Mouse (Mus musculus) granulocyte monocyte progenitor cell, adult 5-6 weeks (primary cell): Measurements from ENCODE around the gene Zfr2. TPM values are rescaled to one million over a fixed set of nuclear protein-coding genes. Genes with fewer than 3 reads are reported as not detected.
"Not testable (repeated sequence)": the region's sequence is repeated elsewhere in the genome, so short reads cannot be mapped to it uniquely, and the experiment has no call there.

ENCODE experiments used
- ATAC-seq: replicated peaks from 2 replicates; pipeline ENCODE4 v1.8.0; 2016; ENCODE audit warnings: mild to moderate bottlenecking, moderate TSS enrichment, inconsistent platforms; ENCODE audit not compliant: poor library complexity, severe bottlenecking
- total RNA-seq, 2 experiments: library from RNA; stranded (forward) in 1 of 2; stranded (reverse) in 1 of 2; fragments of 200-712, 200-1000 nt in 1 of 2; fragments of >200 nt in 1 of 2; fragmentation: Nextera tagmentation in 1 of 2; gene quantifications; 2 replicates each; pipeline ENCODE4 v1.2.3; 2014 to 2017

Gene Zfr2
- total RNA-seq, 2 experiments from 2014 or later, result not detected

DNA sequence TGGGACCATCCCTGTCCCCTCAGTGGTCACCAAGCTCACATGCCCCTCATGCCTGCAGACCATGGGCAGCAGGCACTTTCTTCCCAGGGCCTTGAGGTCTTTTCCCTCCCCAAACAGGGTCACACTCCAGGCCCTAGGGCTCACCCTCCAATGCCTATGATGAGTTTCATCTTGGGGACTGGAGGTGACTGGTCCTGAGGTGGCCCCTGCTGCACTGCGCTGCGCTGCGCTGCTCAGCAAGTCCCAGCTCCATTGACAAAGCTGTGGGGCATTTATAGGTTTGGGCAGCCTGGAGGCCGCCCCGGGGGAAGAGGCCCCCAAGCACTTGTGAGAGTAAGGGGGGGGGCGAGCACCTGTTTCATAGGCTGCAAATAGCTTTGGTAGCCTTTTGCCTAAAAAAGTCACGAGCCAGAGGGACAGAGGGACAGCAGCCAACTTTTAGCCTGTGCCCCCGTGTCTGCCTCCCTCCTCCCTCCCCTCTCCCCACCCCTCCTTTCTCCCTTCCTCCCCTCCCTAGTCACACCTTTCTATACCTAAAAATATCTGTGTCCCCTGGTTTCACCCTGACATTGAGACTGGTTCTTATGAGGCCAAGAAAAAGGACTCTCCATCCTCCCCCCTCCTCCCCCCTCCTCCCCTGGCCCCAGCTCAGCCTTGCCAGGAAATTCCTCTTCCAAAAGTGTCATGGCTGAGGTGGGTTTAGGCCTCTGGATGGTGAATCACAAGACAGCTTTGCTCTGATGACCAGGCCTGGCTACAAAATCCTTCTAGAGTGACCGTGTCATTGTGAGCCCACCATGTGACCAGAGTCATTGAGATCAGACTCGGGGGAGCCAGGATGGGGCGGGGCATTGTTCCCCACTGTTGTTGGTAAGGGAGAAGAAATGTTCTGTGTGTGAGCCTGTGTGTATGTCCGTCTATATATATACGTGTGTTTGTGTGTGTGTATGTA is 30.9 kb upstream of the Zfr2 start, which contains the start of gene Nmrk2:
Gene Nmrk2, minus strand, starts transcription at position 245 of the 952 bp plus-strand sequence.
- ATAC-seq, result no peak

DNA sequence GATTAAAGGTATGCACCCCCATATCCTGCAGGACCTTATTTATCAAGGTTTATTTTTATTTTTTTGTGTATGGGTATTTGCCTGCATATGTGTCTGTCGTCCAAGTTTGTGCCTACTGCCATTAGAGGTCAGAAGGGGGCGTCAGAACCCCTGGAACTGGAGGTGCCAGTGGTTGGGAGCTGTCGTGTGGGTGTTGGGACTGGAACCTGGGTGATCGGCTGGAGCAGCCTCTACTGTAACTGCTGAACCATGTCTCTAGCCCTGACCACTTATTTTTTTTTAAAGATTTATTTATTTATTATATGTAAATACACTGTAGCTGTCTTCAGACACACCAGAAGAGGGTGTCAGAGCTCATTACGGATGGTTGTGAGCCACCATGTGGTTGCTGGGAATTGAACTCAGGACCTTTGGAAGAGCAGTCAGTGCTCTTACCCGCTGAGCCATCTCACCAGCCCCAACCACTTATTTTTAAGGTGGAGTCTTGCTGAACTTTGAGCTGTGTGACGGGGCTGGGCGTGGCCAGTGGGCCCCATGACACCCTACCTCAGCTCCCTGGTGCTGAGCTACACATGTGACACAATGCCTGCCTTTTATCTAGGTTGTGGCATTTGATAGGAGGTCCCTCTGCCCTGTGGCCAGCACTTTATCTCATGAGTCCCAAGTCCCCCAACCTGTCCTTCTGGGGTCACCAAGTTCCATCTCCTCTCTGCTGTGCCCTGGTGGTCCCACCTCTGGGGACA is 29.8 kb upstream of the Zfr2 start:
- no peak for ATAC-seq

DNA sequence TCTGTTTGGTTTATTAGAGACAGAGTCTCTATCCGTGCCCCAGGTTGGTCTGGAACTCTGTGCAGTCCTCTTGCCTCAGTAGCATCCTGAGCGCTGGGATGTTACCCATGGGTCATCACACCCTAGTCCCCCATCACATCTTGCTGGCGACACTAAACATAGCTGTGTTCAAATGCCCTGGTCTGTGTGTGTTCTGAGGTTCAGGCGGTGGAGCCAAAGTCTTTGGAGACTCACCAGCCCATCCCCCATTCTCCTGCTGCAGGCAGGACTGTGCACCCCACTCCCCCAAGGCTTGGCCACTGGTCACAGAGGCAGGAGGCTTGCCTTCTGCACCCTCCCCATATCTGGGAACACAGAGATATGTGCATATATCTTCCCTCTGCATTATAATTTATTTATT is 28.8 kb upstream of the Zfr2 start:
- ATAC-seq, result no peak

DNA sequence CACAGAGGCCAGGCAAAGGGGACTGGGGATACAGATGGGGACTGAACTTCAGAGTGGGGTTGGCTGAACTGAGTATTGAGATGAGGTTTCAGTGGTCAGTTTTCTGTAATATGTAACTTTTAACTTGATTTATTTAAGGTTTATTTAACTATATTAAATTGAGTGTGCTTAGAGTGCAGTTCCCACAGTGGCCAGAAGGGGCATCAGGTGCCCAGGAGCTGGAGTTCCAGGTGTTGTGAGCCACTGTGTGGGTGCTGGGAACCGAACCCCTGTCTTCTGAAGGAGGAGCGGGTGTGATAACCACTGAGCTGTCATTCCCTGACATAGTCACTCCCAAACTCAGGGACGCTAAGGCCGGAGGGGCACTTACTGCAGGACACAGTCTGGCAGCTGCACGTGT is 22.8 kb upstream of the Zfr2 start:
- no peak for ATAC-seq

DNA sequence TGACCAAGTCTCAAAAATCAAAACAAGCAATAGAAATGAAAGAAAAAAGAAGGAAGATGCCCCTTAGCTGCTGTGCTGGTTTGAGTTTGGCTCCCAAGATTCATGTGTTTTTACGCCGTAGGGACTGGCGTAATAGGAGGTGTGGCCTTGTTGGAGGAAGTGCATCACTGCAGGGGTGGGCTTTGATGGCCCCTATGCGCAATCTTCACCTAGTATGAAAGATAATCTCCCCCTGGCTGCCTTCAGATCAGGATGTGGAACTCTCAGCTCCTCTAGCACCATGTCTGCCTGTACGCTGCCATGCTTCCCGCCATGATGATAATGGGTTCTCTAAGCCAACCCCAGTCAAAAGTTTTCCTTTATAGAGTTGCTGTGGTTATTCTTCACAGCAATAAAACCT is 16.7 kb upstream of the Zfr2 start:
- ATAC-seq, result peak; percentile 76

DNA sequence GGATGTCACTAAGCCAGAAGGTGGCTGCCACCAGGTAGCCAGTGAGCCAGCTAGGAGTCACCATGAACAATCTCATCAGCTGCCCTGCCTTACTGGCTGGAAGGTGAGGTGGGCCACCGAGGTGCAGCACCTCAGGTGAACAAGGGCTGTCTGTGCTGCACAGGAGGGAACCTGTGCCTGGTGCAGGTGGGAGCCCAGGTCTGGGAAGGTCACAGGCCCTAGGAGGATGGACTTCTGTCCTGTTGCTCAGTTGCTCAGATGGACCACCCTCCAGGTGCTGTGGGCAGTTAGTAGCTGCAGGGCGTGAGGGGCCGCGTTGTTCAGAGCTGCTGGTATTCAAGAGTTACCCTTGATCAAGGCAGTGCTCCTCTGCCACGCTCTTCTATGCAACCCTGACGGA is 16.1 kb upstream of the Zfr2 start:
- no peak for ATAC-seq

DNA sequence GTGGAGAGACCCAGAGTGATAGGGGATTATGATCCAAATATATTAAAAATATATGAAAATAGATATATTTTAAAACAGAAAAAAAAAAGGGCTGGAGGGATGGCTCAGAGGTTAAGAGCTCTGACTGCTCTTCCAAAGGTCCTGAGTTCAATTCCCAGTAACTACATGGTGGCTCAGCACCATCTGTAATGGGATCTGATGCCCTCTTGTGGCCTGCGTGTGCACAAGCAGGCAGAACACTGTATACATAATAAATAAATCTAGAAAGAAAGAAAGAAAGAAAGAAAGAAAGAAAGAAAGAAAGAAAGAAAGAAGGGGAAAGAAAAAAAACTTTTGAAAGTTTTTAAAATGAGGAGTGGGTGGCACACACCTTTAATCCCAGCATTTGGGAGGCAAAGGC is 15.7 kb upstream of the Zfr2 start:
- not testable (repeated sequence) for ATAC-seq

DNA sequence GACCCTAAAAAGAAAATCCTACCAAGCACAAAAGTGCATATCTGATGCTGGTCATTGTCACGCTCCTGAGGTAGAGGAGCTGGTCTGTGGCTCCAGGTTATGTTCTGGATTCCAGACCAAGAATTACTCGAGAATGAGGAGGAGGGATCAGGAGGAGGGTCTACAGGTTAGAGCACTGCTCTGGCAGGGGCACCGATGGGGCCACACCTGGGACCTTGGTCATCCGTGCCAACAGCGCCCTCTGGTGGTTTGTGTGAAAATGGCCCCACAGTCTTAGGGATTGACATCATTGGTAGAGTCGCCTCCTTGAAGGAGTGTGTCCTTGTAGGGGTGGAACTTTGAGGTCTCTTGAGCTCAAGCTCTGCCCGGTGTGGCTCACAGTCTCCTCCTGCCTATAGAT is 15.0 kb upstream of the Zfr2 start:
- peak; percentile 54 for ATAC-seq

DNA sequence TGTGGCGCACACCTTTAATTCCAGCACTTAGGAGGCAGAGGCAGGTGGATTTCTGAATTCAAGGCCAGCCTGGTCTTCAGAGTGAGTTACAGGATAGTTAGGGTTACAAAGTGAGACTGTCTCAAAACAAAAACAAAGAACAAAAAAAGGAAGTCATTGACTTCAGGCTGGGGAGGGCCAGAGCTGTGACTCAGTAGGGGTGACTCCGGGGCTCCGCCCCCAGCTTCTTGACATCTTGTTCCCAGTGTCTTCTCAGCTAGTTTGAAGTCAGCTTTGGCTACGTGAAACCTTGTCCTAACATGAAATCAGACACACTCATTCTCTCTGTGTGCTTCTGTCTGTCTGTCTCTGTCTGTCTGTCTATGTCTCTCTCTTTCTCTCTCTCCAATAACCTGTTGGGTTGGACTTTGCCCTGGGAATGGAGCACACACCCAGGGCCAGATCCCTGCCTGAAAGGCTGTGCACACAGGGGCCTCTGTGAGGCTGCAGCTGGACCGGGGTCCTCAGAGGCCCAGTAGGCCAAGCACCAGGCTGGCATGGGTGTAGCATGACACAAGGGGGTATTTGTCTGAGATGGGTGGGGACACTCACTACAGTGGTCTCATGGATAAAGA is 11.4 kb upstream of the Zfr2 start:
- peak; percentile 82 for ATAC-seq

DNA sequence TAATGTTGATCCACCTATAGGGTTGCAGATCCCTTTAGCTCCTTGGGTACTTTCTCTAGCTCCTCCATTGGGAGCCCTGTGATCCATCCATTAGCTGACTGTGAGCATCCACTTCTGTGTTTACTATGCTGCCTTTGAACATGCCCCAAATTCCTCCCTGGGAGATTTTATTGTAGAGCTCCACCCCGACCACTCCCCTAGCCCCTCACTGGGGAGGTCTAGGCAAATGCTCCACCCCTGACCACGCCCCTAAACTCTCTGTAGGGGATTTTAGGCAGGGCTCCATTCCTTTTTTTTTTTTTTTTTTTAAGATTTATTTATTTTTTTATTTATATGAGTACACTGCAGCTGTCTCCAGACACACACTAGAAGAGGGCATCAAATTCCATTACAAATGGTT is 9.2 kb upstream of the Zfr2 start:
- not testable (repeated sequence) for ATAC-seq

DNA sequence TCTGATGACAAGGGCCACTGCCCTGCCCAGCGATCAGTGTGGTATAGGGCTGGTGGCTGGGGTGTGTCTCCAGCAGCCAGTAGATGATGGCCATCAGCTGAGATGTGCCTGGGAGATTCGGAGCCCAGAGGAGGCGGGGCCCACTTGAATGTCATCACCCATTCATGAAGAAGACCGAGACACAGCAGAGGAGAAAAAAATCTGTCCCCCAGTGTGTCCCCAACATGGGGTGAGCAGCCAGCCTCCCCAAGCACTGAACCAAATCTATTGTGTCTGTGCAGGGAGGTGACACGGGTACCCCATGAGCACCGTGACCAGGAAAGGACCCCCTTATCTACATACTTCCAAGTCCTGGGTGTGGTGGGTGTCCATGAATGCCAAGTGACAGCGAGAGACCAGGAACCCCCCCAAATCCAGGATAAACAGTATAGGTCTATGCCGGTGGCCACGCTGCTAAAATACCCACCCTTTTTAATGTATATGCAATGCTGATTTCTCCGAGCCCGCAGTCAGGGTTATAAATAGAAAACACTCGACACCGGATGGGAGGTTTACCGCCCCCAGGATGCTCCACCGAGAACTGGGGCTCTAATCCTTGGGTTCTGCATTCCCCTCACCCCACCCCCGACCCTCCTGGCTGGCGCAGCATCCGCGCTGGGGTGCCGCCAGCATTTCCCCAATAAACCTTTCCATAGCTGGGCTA is 3.1 kb upstream of the Zfr2 start:
- no peak for ATAC-seq

DNA sequence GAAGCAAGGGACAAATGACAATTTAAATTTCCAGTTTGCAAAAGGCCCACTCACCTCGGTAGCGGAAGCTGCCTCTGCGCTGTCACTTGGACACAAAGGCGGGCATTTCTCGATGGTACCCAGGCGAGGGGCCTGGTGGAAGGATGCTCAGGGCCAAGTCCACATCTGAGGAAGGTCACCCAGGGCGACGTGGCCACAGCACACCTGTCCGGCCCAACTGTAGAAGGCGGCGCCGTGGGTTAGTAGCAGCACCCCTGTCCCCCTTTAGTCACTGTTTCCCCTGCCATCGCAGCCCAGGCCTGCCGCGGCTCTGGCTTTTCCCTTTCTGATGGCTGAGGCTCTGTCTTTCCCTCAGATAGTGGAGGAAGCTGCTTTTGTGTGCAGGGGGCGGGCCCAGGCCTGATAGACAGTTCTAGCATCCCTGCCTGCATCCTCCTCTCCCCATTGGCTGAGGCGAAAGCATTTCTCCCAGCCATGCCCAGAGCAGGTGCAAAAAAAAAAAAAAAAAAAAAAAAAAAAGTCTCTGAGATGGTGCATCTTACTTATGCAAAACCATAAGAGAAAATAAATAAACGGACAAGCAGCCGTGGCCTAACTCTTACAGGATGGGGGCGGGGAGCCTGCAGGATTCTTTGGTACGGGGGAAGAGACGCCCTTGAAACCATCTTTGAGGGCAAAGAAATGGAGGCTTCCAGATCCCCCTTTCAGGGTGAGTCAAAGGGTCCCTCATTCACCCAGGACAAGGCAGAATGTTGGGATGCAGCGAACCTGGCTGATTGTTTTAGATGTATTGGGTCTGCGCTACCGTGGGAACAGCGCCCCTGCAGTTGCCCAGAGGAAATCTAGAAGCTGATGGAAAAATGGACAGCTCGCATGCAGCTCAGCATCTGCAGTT is 2.3 kb upstream of the Zfr2 start, which contains the start of gene Atcay:
Gene Atcay, minus strand, starts transcription at position 396 of the 895 bp plus-strand sequence.
- no peak for ATAC-seq

DNA sequence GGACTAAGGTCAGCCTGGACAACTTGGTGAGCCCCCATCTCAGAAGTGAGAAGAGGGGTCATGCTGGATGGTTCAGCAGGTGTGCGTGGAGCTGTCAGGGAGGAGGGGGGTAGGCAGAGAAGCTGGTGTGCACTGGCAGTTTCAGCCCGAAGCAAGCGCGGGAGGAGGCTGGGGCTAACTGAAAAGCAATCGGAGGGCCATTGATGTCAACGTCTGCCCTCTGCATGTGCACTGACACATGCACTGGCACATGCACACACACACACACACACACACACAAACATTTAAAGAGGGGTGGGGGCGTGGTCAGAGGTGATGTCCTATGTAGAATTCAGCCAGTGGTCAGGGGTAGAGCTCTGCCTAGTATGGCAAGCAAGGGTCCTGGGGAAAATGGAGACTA is 1.5 kb upstream of the Zfr2 start:
- ATAC-seq, result no peak

DNA sequence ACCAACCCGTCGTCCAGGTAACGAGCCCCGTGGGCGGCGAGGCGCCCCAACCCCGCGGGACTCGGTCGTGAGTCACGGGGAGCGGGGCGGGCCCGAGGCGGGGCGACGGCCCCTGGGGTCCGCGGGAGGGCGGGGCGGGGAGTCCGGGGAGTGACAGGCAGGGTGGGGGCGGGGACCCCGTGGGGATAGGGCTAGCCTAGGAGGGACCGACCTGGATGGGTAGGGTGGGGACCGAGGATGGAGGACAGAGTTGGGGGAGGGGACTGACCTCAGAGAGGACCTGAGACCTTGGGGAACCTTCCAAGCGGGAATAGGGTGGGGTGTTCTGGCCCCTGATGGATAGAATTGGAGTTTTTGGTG is 251 bp downstream of the Zfr2 start:
- 0 out of 2 replicates have a peak, but pooled peaks have one; percentile 1 for ATAC-seq

DNA sequence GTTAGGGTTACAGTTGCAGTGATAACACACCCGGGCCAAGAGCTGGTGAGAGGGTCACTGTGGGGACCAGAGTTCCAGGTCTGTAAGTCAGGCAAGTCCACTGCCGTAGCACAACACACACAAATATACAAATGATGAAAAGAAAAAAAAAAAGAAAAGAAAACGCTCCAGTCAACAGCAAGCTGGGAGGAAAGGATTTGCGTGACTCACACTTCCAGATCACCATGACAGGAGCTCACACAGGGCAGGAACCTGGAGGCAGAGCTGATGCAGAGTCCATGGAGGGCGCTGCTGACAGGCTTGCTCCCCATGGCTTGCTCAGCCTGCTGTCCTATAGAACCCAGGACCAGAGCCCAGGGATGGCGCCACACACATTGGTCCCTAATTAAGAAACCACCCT is 1.3 kb downstream of the Zfr2 start:
- no peak for ATAC-seq

DNA sequence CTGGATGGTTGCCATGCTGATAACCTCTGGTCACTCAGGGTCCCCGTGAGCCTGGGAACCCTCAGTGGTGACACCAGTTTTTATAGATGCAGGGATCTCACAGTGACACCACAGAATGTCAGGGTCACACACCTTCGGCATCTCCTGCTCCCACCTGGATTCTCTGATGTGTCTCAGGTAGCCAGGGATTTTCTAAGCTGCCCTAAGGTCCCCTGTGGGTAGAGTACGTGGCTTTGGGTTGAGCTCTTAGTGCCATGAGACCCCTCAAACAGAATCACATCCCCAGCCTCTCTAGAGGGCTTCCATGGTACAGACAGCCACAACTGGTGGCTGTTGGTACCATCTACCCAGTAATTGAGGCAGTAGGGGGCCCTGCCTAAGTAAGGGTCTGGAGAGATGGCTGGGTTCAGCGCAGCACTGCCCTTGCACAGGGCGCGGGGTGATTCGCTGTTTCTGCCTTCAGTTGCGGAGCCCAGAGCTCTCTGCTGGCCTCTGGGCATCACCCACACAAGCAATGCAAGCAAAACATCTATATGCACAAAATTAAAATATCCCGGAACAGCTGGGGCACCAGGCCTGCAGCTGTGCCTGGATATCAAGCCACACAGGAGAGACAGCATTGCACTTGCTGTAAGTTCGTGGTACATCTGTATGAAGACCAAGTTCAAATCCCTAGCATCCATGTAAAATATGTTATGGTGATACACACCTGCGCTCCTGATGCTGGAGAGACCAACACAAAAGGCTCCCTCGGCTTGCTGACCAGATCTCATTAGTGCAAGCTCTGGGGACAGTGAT is 3.7 kb downstream of the Zfr2 start:
- ATAC-seq, result no peak

DNA sequence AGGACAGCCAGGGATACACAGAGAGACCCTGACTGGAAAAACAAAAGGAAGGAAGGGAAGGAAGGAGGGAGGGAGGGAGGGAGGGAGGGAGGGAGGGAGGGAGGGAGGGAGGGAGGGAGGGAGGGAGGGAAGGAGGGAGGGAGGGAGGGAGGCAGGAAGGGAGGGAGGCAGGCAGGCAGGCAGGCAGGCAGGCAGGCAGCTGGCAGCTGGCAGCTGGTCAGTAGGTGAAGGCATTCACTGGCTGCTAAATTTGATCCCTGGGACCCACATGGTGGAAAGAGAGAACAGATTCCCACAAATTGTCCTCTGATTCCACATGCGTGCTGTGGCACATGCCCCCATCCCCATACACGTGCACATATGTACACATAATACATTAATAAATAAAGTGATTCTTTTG is 5.7 kb downstream of the Zfr2 start:
- ATAC-seq, result no peak

DNA sequence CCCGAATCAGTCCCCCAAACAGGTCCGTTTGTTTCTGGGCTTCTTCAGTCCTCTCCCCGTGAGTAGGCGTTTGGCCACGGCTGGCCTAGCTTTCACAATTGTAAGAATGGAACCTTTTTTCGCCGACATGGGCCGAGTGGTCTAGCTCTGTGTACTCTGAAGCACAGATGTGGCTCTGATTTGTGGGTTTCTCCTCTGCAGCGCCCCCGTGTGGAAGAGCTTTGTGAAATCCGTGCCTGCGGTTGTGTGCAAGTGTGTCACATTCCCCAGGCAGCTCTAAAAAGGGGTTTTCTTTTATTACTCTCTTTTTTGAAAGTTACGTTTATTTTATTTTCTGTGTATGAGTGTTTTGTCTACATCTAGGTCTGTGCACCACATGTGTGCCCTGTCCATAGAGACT is 7.9 kb downstream of the Zfr2 start:
- ATAC-seq, result peak; percentile 39; the same call in 1 of the 2 replicates

DNA sequence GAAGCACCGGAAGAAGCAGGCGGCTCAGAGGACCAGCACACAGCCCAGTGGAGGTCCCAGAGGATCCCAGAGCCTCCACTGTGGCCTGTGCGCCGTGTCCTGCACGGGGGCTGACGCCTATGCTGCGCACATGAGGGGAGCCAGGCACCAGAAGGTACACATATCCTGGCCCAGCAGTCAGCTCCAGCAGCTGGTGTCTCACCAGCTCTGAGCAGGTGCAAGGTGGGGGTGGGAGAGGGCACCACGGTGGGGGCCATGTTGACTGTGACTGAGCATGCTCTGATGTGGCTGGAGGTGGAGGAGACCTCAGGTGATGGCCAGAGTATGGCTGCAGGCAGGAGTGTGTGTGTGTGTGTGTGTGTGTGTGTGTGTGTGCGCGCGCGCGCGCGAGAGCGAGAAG is 9.1 kb downstream of the Zfr2 start:
- ATAC-seq, result no peak
